Mouse (Mus musculus): ENCODE measurements around the gene Acsf3.

DNA sequence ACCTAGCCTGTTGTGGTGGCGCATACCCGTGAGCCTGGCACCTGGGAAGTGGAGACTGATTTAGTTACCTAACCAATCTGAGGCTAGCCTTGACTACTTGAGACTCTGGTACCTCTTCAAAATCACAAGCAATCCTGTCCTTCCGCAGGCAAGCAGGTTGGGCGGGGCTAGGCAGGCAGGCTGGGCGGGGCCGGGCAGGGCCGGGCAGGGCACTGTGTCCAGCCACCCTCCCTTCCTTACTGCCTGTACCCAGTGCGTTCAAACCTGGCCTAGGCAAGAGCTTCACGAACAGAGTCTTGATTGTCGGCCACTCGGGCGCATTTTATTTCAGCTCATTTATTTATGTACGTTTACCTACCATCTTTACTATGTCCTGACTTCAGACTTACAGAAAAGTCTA, 84.6 kb downstream of the Acsf3 start:
- TF ChIP-seq EP300 (IDR thresholded peaks at IDR 0.05; ENCODE audit: low read depth) (no peak), CTCF (IDR thresholded peaks at IDR 0.05; ENCODE audit: low read depth) (no peak)
